Mouse (Mus musculus): ENCODE results near the gene Dck. TPM values are rescaled to one million over a fixed set of nuclear protein-coding genes. Genes with fewer than 3 reads are reported as not detected.

Gene Dck
- total RNA-seq, 2 experiments from 2014 or later, result 18.2 to 19.2 TPM

Other genes starting within 250 kb of the Dck start
- under 1 TPM; 0.20 to 0.34 TPM for gene Jchain, start 237.1 kb upstream of the Dck start, total RNA-seq (2021)
- 10 to 100 TPM; 24.8 to 25.6 TPM for gene Utp3, start 210.5 kb upstream of the Dck start, total RNA-seq (2021)
- 100 to 1,000 TPM; 190 to 191 TPM for gene Rufy3, start 200.0 kb upstream of the Dck start, total RNA-seq (2021)
- 100 to 1,000 TPM in 1 of 2 experiments, 10 to 100 TPM in 1; 94.5 to 106 TPM for gene Grsf1, start 88.8 kb upstream of the Dck start, total RNA-seq (2021)
- gene Mob1b, start 44.1 kb upstream of the Dck start, total RNA-seq (2021), result 10 to 100 TPM; 30.8 to 32.8 TPM
- gene Slc4a4, start 121.8 kb downstream of the Dck start, total RNA-seq (2021), result 100 to 1,000 TPM; 110 to 122 TPM

Data from left cerebral cortex, postnatal 14 days (tissue).